Mouse (Mus musculus) heart, adult 2 months (tissue): ENCODE results near the gene Il23a. TPM values are rescaled to one million over a fixed set of nuclear protein-coding genes. Genes with fewer than 3 reads are reported as not detected.
"Not testable (repeated sequence)": the region's sequence is repeated elsewhere in the genome, so short reads cannot be mapped to it uniquely, and the experiment has no call there.

Source experiments
- DNase-seq, 2 experiments: peaks; one replicate each; pipeline ENCODE4 v3.0.0; 2021
- H3K27ac ChIP-seq: fragments of 200-600 bp; 2 replicates; pipeline ENCODE4 v1.8.1; 2022
- H3K27me3 ChIP-seq: fragments of 200-500 bp; 2 replicates; pipeline ENCODE4 v1.6.1; 2012; ENCODE audit warnings: mild to moderate bottlenecking, low read length, inconsistent platforms, mixed read lengths; ENCODE audit not compliant: control insufficient read depth, insufficient read depth
- H3K36me3 ChIP-seq: fragments of 200-500 bp; 2 replicates; pipeline ENCODE4 v1.6.1; 2012; ENCODE audit warnings: low read length, inconsistent platforms; ENCODE audit not compliant: control insufficient read depth, insufficient read depth
- H3K4me1 ChIP-seq: fragments of 200-500 bp; 2 replicates; pipeline ENCODE4 v1.6.1; 2011; ENCODE audit warnings: low read length; ENCODE audit not compliant: control insufficient read depth, insufficient read depth
- H3K4me3 ChIP-seq: fragments of 200-600 bp; 2 replicates; pipeline ENCODE4 v1.8.1; 2022
- H3K79me2 ChIP-seq: fragments of 200-500 bp; replicated peaks from 2 replicates; pipeline ENCODE4 v1.6.1; 2012; ENCODE audit warnings: mild to moderate bottlenecking, inconsistent platforms, low read length, moderate library complexity, mixed read lengths; ENCODE audit not compliant: control insufficient read depth, insufficient read depth
- H3K9ac ChIP-seq: fragments of 200-500 bp; 2 replicates; pipeline ENCODE4 v1.6.1; 2012; ENCODE audit warnings: low read depth, mild to moderate bottlenecking, control low read depth, inconsistent platforms, low read length, mixed read lengths
- CTCF ChIP-seq: fragments of 200-600 bp; IDR thresholded peaks from 2 replicates; pipeline ENCODE4 v1.8.1; 2022; ENCODE audit warnings: antibody characterized with exemption, mild to moderate bottlenecking, moderate library complexity
- EP300 ChIP-seq: fragments of 200-500 bp; IDR thresholded peaks from 2 replicates; pipeline ENCODE4 v1.6.1; 2011; ENCODE audit warnings: low read depth, low read length, control low read depth; ENCODE audit not compliant: insufficient read depth
- POLR2A ChIP-seq: fragments of 200-500 bp; IDR thresholded peaks from 2 replicates; pipeline ENCODE4 v1.6.1; 2011; ENCODE audit warnings: mild to moderate bottlenecking, low read depth, low read length, control low read depth; ENCODE audit not compliant: insufficient read depth
- WGBS: fragments of 180-500 bp; shearing (Covaris S2); methylation state at CpG from one replicate; pipeline ENCODE4 v1.1.7; 2018; 5-methylcytosine and 5-hydroxymethylcytosine counted together
- intact Hi-C: fragments of 180-260 bp; cut with DNase I; formaldehyde crosslinking; loops from one replicate; pipeline ENCODE4 v1.15.1; 2025
- polyA plus RNA-seq: library from polyadenylated mRNA; depleted of rRNA; stranded (reverse); fragments of >200 nt; gene quantifications from 2 replicates; pipeline ENCODE4 v1.2.3, GENCODE M21; 2012
- total RNA-seq, 2 experiments: library from RNA; stranded (reverse); gene quantifications; 2 replicates each; pipeline ENCODE4 v1.2.3; 2021

Il23a gene
- total and polyA plus RNA-seq, 3 experiments: 0.16 TPM; not detected in 2

DNA sequence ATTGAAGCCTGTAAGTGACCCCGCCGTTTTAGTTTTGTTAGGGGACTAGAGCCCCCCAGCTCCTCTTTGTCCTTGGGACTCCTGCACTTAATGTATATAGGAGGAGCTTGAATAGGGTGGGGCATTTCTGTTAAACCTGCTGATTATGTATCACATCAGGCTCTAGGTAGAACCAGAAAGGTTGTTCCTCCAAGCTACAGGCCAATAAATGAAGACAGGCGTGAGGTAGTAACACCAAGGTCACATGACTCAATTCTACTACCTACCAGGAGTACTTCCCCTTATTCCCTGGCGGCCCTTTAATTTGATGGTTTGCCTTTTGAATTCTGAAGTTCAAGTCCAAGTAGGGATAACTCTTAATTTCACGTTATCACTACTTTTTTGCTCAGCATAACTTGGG, 39.9 kb upstream of the Il23a start:
- WGBS: 4% methylated on average over 5 of the region's 5 CpGs

DNA sequence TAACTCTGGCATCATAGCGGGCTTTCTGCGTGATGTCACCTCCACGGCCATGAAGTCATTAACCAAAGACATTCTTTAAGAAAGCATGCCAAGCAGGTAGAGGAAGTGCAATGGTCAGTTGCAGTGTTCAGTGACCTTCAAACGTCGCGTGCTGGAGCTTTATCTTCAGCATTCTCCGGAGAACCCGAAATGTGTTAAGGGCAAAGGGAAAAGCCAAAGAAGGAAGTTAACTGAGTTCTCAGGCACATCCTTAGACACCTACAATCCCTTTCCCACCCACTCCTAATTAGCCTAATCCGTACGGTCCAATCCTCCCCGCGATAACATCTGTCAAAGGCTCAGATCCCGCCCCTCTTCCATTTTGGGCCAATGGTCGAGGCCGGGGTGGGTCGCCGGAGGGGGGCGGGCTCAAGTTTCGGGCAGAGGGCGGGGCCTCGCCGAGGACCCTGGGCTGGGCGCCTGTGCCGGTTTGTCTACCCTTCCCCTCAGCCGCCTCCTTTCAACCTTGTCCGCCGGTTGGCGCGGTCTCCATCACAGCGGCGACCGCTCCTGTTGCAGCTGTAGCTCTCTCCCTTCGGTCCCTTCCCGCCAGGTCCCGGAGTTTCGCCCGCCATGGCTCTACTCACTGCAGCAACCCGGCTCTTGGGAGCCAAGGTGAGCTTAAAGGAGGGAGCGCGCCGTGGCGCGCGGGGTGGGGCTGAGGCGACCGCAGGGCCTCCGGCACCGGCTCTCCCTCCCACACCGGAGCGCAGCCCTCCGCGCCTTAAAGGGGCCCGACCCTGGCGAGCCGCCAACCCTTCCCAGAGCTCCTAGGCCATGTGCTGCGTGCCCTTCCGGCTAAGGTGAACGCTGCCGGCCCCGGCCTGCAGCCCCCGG, 39.0 kb upstream of the Il23a start, which contains the start of gene Cs:
Gene Cs (plus strand): TSS at position 429 of the 876 bp plus-strand sequence.
- peaks cover 8% of the 10 kb centered on the region for H3K79me2 ChIP-seq
- no peaks in the 10 kb centered on the region for H3K27me3 ChIP-seq
- DNase-seq: peak; percentile 96 to 97
- intact Hi-C loops: loop anchor here (2.0 to 5.0 kb wide), 3 partner anchors 15 to 71 kb away; partner anchors contain the start of genes Ankrd52 and Cnpy2
- H3K4me1 ChIP-seq: peaks cover 11% of the 10 kb centered on the region
- H3K4me3 ChIP-seq: peak within 1 kb of the TSS; percentile 71
- H3K36me3 ChIP-seq: peaks cover 31% of the 10 kb centered on the region
- under 1% methylated on average over 61 of the region's 61 CpGs for WGBS
- peak within 1 kb of the TSS; percentile 99 for H3K9ac ChIP-seq
- peak within 1 kb of the TSS; percentile 90 for H3K27ac ChIP-seq
- peak; percentile 64; the same call in 1 of the 2 replicates for TF ChIP-seq EP300
- TF ChIP-seq POLR2A: peak; percentile 71
- TF ChIP-seq CTCF: no peak

More for the DNA sequence above, 39.9 kb upstream of the Il23a start:
- no peak for DNase-seq
- peak overlapping the region; percentile 99 for H3K9ac ChIP-seq
- H3K27me3 ChIP-seq: no peaks in the 10 kb centered on the region
- peak overlapping the region; percentile 71 for H3K4me3 ChIP-seq
- H3K36me3 ChIP-seq: peaks cover 36% of the 10 kb centered on the region
- H3K79me2 ChIP-seq: peaks cover 8% of the 10 kb centered on the region
- intact Hi-C loops: loop anchor here (5.0 kb wide), 1 partner anchor 39 kb away; the partner anchor contains the start of gene Ankrd52
- H3K4me1 ChIP-seq: peaks cover 15% of the 10 kb centered on the region
- H3K27ac ChIP-seq: peak overlapping the region; percentile 90
- TF ChIP-seq POLR2A (no peak), EP300 (no peak), CTCF (no peak)

DNA sequence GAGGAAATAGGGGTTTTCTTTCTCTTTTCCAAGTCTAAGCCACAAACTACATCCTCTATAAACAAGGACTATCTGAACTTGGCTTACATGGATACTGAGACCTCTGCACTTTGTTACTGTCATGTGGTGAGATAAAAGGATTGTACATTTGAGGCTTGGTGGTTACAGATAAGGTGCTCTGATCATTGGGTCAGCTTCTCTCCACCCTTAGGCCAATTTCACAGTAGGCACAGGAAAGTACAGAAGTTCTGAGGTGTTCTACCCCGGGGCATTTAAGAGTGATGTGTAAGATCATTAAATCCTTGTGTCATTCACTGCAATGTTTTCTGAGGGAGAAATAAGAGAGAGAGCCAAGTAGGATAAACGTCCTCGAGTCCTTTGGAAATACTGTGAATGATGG, 38.0 kb upstream of the Il23a start:
- 57% methylated on average over 3 of the region's 3 CpGs for WGBS
- no peak overlapping the region for H3K4me3 ChIP-seq
- H3K27ac ChIP-seq: peak overlapping the region; percentile 90
- intact Hi-C loops: loop anchor here (2.0 to 5.0 kb wide), 3 partner anchors 14 to 72 kb away; partner anchors contain the start of genes Ankrd52 and Cnpy2
- H3K79me2 ChIP-seq: peaks cover 8% of the 10 kb centered on the region
- DNase-seq: no peak
- no peak overlapping the region for H3K9ac ChIP-seq
- no peaks in the 10 kb centered on the region for H3K27me3 ChIP-seq
- peaks cover 27% of the 10 kb centered on the region for H3K36me3 ChIP-seq
- TF ChIP-seq CTCF (no peak), POLR2A (no peak), EP300 (no peak)
- peaks cover 10% of the 10 kb centered on the region for H3K4me1 ChIP-seq

DNA sequence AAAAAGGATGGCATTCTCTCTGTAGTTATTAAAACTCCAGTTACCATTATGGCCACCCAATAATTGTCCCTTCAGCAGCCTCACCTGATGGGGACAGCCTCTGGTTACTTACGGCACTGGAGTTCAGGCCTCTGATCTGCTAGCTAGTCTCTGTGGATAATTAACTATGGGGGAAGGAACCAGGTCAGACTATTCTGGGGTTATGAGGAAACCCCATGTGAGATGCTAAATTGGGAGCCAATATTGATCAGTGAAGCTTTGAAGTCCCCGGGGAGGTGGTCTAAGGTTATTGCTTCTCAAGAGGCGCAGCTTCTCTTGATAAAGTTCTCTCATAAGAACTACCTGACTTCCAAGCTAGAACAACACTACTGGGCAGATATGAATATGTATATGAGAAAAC, 37.6 kb upstream of the Il23a start:
- Histone ChIP-seq H3K4me1 (peaks cover 10% of the 10 kb centered on the region), H3K36me3 (peaks cover 24% of the 10 kb centered on the region), H3K27ac (peak overlapping the region; percentile 90), H3K4me3 (no peak overlapping the region), H3K79me2 (peaks cover 7% of the 10 kb centered on the region), H3K9ac (no peak overlapping the region), H3K27me3 (no peaks in the 10 kb centered on the region)
- 89% methylated on average over 3 of the region's 3 CpGs for whole genome bisulfite sequencing
- intact Hi-C loops: loop anchor here (2.0 to 5.0 kb wide), 3 partner anchors 13 to 73 kb away; partner anchors contain the start of genes Ankrd52 and Cnpy2
- TF ChIP-seq EP300 (no peak), CTCF (no peak), POLR2A (no peak)
- no peak for DNase-seq

DNA sequence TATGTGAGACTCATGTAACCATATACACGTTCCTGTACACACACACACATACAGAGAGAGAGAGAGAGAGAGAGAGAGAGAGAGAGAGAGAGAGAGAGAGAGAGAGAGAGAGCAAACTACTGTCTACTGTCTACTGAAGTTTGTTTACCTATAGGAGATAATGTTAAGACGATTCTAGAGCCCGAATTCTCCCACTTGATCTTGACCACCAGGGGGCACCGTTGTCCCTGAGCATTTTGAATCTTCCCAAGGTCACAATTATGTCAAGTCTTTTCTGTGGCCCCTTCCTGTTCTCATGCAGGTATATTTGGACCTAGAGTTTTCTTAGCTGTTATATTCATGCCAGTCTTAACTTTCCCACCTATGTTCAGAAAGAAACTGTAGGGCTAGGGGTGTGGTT, 37.0 kb upstream of the Il23a start:
- no peak overlapping the region for H3K9ac ChIP-seq
- TF ChIP-seq POLR2A (0 out of 2 replicates have a peak, but pooled peaks have one; percentile 17), EP300 (peak; percentile 70; the same call in 1 of the 2 replicates), CTCF (peak; percentile 81)
- H3K79me2 ChIP-seq: peaks cover 6% of the 10 kb centered on the region
- DNase-seq: peak; percentile 76 to 82
- H3K36me3 ChIP-seq: peaks cover 19% of the 10 kb centered on the region
- intact Hi-C loops: loop anchor here (1.0 to 5.0 kb wide), 4 partner anchors 23 to 199 kb away; partner anchors contain the start of gene Ankrd52
- peaks cover 10% of the 10 kb centered on the region for H3K4me1 ChIP-seq
- H3K27me3 ChIP-seq: no peaks in the 10 kb centered on the region
- no peak overlapping the region for H3K4me3 ChIP-seq
- peak overlapping the region; percentile 90 for H3K27ac ChIP-seq
- WGBS: 5% methylated on average over 4 of the region's 4 CpGs

DNA sequence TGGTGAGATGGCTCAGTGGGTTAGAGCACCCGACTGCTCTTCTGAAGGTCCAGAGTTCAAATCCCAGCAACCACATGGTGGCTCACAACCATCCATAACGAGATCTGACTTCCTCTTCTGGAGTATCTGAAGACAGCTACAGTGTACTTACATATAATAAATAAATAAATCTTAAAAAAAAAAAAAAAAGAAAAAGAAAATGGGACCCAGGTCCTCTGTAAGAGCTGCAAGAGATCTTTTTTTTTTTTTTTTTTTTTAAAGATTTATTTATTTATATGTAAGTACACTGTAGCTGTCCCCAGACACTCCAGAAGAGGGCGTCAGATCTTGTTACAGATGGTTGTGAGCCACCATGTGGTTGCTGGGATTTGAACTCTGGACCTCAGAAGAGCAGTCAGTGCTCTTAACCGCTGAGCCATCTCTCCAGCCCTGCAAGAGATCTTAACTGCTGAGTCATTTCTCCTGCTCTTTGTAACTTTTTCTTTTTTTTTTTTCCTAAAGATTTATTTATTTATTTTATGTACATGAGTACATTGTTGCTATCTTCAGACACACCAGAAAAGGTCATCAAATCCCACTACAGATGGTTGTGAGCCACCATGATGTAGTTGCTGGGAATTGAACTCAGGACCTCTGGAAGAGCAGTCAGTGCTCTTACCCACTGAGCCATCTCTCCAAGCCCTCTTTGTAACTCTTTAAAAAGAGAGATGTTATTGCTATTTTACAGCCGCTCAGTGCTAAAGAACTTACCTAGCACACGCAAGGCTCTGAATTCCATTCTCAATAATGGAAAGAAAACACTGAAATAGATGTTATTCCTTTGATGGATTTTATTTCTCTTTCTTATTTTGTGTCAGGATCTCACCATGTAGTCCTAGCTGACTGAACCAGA, 34.1 kb upstream of the Il23a start:
- intact Hi-C loops, H3K4me3 ChIP-seq, H3K36me3 ChIP-seq, H3K4me1 ChIP-seq, H3K27ac ChIP-seq, H3K79me2 ChIP-seq, H3K9ac ChIP-seq, H3K27me3 ChIP-seq, DNase-seq: not testable (repeated sequence)
- 72% methylated on average over 6 of the region's 6 CpGs for WGBS
